Mouse (Mus musculus) midbrain, embryonic 14.5 days (tissue): ENCODE data around the gene Otulin. TPM values are rescaled to one million over a fixed set of nuclear protein-coding genes. Genes with fewer than 3 reads are reported as not detected.
A peak's percentile ranks its signal among the peaks of the same experiment; 100 is the strongest.

ENCODE experiments used
- ATAC-seq: fragments of 200-750 bp; cut with Nextera tagmentation; 2 replicates; pipeline ENCODE4 v1.8.0; 2017; ENCODE audit warnings: moderate number of reproducible peaks, moderate library complexity; ENCODE audit not compliant: low FRiP score, low TSS enrichment
- DNase-seq: peaks from one replicate; pipeline ENCODE4 v3.0.0-alpha.2; 2015
- H3K27ac ChIP-seq: fragments of 300-500 bp; sonication (generic); replicated peaks from 2 replicates; pipeline ENCODE4 v1.5.1; 2014; ENCODE audit warnings: mild to moderate bottlenecking, low read depth, low read length, moderate library complexity
- H3K27me3 ChIP-seq: fragments of 300-500 bp; sonication (generic); 2 replicates; pipeline ENCODE4 v1.6.1; 2014; ENCODE audit warnings: low read length, control low read depth, mixed read lengths; ENCODE audit not compliant: control insufficient read depth, insufficient read depth
- H3K36me3 ChIP-seq: fragments of 300-500 bp; sonication (generic); 2 replicates; pipeline ENCODE4 v1.6.1; 2014; ENCODE audit warnings: low read length, control low read depth; ENCODE audit not compliant: control insufficient read depth, insufficient read depth
- H3K4me1 ChIP-seq: fragments of 300-500 bp; sonication (generic); 2 replicates; pipeline ENCODE4 v1.6.1; 2014; ENCODE audit warnings: mild to moderate bottlenecking, antibody characterized with exemption, low read length, control low read depth; ENCODE audit not compliant: control insufficient read depth, insufficient read depth
- H3K4me2 ChIP-seq: fragments of 300-500 bp; sonication (generic); 2 replicates; pipeline ENCODE4 v1.6.1; 2014; ENCODE audit warnings: mild to moderate bottlenecking, low read length, moderate library complexity
- H3K4me3 ChIP-seq: fragments of 300-500 bp; sonication (generic); replicated peaks from 2 replicates; pipeline ENCODE4 v1.5.1; 2014; ENCODE audit warnings: low read depth, low read length
- H3K9ac ChIP-seq: fragments of 300-500 bp; sonication (generic); replicated peaks from 2 replicates; pipeline ENCODE4 v1.6.1; 2014; ENCODE audit warnings: mild to moderate bottlenecking, low read length, moderate library complexity
- H3K9me3 ChIP-seq: fragments of 300-500 bp; sonication (generic); 2 replicates; pipeline ENCODE4 v1.6.1; 2016; ENCODE audit warnings: low read length, control low read depth, mixed read lengths; ENCODE audit not compliant: control insufficient read depth
- WGBS: fragments of 180-500 bp; shearing (Covaris S2); extraction: QIAGEN DNeasy Blood & Tissue Kit; methylation state at CpG from one replicate; pipeline ENCODE4 v1.1.7; 2014; 5-methylcytosine and 5-hydroxymethylcytosine counted together
- polyA plus RNA-seq: library from polyadenylated mRNA; unstranded; fragments of >200 nt; fragmentation: Nextera tagmentation; extraction: Ambion mirVana; gene quantifications from 2 replicates; pipeline ENCODE4 v1.2.1, GENCODE M21; 2014

Otulin gene
- polyA plus RNA-seq, 1 experiment from 2014 or later, result 29.7 TPM

DNA sequence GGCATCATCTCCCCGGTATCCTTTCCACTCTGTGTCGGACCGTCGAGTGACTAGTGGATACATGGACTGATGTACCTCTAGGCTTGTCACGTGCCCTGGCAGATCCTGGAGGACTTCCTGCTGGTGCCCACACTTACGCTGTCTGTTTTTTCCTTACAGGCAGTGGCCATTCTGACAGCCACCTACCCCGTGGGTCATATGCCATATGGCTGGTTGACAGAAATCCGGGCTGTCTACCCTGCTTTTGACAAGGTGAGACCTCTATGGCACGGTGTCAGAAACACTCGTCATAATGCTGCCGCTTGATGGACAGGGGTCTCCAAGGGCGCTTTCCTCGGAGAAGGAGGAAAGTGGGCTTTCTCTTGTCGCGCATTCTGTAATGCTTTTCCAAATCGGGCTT lies 63.1 kb downstream of the Otulin start:
- H3K27ac ChIP-seq, result no peak overlapping the region
- no peaks in the 10 kb centered on the region for H3K4me1 ChIP-seq
- no peak overlapping the region for H3K4me3 ChIP-seq
- no peak overlapping the region for H3K9ac ChIP-seq
- H3K4me2 ChIP-seq, result no peak overlapping the region
- no peak for ATAC-seq
- DNase-seq, result no peak
- H3K9me3 ChIP-seq, result no peaks in the 10 kb centered on the region
- no peaks in the 10 kb centered on the region for H3K27me3 ChIP-seq
- WGBS, result 91% methylated on average over 16 of the region's 16 CpGs
- H3K36me3 ChIP-seq, result peaks cover 39% of the 10 kb centered on the region

DNA sequence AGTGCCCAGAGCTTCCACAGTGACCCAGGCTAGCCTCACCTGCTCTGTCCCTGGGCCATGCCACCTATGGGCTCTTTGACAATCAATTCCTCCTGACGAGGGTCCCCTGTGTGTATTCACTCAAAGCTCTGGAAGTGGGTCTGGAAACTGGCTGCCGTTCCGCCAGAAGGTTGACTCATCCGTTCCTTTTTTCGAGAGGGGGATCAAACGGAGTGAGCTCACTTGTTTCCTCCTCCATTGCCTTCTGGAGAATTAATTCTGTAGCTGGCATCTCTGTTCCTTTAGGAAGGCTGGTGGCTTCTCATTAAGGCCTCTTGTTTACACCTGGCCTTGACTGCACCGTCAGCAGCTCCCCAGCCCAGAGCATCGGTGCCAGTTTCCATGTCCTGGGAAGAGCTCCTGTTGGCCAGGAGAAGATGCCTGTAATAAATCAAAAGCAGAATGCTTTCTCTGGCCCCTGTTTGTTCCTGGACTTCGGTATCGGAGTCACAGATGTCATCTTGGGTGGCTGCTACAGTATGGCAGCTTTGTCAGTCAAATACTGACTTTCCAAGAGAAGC lies 64.8 kb downstream of the Otulin start:
- 94% methylated on average over 10 of the region's 10 CpGs for WGBS
- DNase-seq, result no peak
- no peaks in the 10 kb centered on the region for H3K9me3 ChIP-seq
- no peak overlapping the region for H3K9ac ChIP-seq
- no peaks in the 10 kb centered on the region for H3K27me3 ChIP-seq
- H3K27ac ChIP-seq, result no peak overlapping the region
- H3K4me2 ChIP-seq, result no peak overlapping the region
- peaks cover 29% of the 10 kb centered on the region for H3K36me3 ChIP-seq
- no peak for ATAC-seq
- H3K4me1 ChIP-seq, result no peaks in the 10 kb centered on the region
- H3K4me3 ChIP-seq, result no peak overlapping the region

DNA sequence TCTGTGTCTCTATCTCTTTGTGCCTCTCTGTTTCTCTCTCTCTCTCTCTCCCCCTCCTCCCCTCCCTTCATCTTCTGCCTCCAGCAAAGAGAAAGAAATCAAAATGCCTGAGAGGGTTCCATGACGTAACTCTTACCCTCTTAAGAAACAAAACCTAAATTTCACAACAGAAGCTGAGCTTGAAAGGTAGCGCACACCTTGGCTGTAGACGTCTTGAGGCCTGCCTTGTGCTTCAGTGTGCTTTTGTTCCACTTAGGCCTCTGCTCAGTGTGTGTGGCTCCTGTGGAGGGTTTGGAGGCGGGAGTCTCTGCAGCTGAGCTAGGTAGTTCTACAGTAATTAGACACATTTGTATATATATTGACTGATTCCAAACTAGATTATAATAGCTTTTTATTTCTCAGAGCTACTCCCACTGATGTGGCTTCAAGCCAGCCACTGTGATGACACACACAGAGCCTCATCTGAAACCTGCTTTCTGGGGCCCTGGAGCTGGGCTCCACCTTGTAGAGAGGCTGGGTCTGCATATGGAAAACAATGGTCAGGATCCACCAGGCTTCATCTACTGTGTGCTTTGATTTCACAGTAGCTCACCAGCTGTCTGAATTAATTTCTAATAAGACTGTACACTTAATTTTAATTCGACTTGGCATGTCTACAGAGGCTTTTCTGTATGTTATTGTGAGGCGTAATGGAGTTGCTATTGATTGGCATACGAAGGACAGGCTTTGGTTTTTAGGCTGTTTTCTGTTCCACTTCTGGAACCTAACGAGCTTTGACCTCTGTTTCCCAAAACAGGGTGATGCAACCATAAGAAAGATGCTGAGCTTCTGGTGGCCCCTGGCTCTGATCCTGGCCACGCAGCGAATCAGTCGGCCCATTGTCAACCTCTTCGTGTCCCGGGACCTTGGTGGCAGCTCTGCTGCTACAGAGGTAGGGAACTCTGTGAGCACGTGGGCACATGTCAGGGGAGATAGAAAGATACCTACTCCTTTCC lies 66.1 kb downstream of the Otulin start:
- H3K4me3 ChIP-seq, result no peak overlapping the region
- DNase-seq (peak; percentile 42), ATAC-seq (peak; percentile 64; the same call in 1 of the 2 replicates)
- H3K27me3 ChIP-seq, result no peaks in the 10 kb centered on the region
- no peak overlapping the region for H3K4me2 ChIP-seq
- peaks cover 27% of the 10 kb centered on the region for H3K36me3 ChIP-seq
- H3K4me1 ChIP-seq, result peaks cover 3% of the 10 kb centered on the region; the same call in 1 of the 2 replicates
- 64% methylated on average over 14 of the region's 14 CpGs for WGBS
- H3K27ac ChIP-seq, result no peak overlapping the region
- no peaks in the 10 kb centered on the region for H3K9me3 ChIP-seq
- H3K9ac ChIP-seq, result no peak overlapping the region

DNA sequence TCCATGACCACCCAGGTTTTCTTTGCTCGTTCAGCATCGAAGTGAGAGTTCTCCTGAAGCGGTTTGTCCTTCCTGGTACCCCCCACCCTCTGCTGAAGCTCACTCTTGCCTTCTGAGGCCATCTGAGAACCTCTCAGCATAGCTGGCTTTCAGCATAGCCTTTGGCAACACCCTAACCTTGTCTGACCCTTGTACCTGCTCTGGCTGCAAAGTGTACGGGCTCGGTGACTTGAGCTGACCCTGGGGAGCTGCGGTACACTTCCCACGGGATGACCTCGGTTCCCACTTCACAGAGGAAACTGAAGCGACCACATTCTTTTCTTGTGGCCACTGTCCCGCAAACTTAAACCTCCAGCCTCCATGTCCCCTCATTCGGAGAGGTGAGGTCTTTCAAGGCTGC lies 70.2 kb downstream of the Otulin start:
- no peaks in the 10 kb centered on the region for H3K9me3 ChIP-seq
- 90% methylated on average over 11 of the region's 11 CpGs for WGBS
- no peaks in the 10 kb centered on the region for H3K27me3 ChIP-seq
- ATAC-seq, result no peak
- H3K4me1 ChIP-seq, result peaks cover 9% of the 10 kb centered on the region
- H3K36me3 ChIP-seq, result peaks cover 8% of the 10 kb centered on the region; the same call in 1 of the 2 replicates
- DNase-seq, result no peak
- H3K4me3 ChIP-seq, result no peak overlapping the region
- H3K9ac ChIP-seq, result no peak overlapping the region
- no peak overlapping the region for H3K4me2 ChIP-seq
- H3K27ac ChIP-seq, result no peak overlapping the region

DNA sequence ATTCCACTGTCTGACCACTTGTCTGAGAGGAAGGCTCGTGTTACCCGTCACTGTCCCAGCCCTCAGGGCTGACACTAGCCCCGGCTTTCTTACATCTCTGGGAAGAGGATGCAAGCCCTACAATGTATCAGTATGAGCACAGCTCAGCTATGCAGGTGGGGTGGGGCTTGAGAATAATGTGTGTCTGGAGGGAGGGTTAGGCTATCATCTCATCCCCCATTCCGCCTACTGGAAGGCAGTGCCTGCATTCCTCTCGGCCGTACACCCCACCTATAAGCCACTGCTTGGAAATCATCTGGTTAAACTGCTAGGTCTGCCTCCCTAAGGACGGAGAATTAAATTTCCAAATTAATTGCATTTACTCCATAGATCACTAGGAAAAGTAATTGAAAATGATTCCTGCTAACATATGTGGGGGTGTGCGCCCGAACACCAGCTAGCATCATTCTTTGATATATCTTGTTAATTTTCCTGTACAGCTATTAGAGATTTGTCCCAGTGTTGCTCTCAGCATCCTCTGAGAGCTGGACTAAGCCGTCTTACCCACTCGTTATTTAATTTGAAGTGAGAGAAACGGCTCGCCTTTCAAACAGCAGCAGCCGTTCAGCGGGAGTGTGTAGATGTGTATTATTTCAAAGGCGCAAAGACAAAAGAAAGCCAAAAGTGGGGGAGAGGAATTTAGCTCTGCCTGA lies 71.9 kb downstream of the Otulin start:
- H3K36me3 ChIP-seq, result peaks cover 14% of the 10 kb centered on the region; the same call in 1 of the 2 replicates
- no peaks in the 10 kb centered on the region for H3K9me3 ChIP-seq
- ATAC-seq (peak; percentile 34; the same call in 1 of the 2 replicates), DNase-seq (peak; percentile 59)
- peaks cover 9% of the 10 kb centered on the region for H3K4me1 ChIP-seq
- no peak overlapping the region for H3K9ac ChIP-seq
- H3K27me3 ChIP-seq, result no peaks in the 10 kb centered on the region
- no peak overlapping the region for H3K4me2 ChIP-seq
- WGBS, result 51% methylated on average over 16 of the region's 16 CpGs
- no peak overlapping the region for H3K4me3 ChIP-seq
- peak overlapping the region; percentile 42; the same call in 1 of the 2 replicates for H3K27ac ChIP-seq

DNA sequence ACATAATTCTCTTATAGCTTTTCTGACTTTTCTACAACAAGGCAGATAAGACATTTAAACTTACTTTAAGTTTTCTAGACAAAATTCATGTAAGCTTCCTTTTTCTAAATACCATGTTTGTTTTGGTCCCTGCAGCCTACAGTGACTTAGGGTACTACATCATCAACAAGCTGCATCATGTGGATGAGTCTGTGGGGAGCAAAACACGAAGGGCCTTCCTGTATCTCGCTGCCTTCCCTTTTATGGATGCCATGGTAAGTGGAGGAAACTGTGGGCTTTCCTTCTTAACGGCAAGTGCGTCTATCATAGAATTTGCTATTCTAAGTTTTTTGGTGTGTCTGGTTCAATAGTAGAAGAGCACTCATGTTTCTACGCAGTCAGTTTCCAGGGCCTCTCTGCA lies 76.9 kb downstream of the Otulin start:
- Histone ChIP-seq H3K4me2 (no peak overlapping the region), H3K27me3 (no peaks in the 10 kb centered on the region), H3K9ac (no peak overlapping the region), H3K4me3 (no peak overlapping the region), H3K9me3 (no peaks in the 10 kb centered on the region), H3K36me3 (peaks cover 14% of the 10 kb centered on the region; the same call in 1 of the 2 replicates), H3K4me1 (peaks cover 5% of the 10 kb centered on the region; the same call in 1 of the 2 replicates), H3K27ac (no peak overlapping the region)
- ATAC-seq, result no peak
- no peak for DNase-seq
- 92% methylated on average over 5 of the region's 5 CpGs for WGBS

DNA sequence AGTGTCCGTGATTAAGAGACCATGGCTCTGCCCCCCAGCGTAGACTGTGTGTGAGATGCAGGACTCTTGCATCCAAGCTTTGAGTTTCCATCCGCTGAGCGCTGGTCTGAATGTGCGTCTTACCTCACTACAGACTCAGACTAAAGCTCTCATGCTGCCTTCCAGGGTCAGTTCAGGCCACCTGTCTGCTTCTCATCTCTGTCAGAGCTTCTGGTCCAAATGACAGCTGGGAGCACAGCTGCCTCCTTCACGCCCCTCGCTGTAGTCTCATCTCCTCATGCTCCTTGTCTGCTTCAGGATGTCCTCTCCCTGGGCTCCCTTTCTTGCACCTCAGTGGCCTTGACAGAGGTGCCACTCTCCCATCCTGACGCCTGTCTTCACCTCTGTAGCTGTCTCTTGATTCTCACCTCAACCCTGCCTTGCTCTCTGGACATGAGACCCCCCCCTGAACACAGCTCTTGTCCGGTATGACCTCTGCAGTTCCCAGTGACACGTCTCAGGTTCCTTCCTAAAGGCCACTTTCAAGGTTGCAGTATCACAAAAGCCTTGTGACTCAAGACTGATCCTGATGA lies 78.3 kb downstream of the Otulin start:
- DNase-seq, result no peak
- WGBS, result 89% methylated on average over 10 of the region's 10 CpGs
- H3K36me3 ChIP-seq, result peaks cover 11% of the 10 kb centered on the region; the same call in 1 of the 2 replicates
- no peaks in the 10 kb centered on the region for H3K4me1 ChIP-seq
- H3K9ac ChIP-seq, result no peak overlapping the region
- H3K27ac ChIP-seq, result no peak overlapping the region
- H3K9me3 ChIP-seq, result no peaks in the 10 kb centered on the region
- H3K4me2 ChIP-seq, result no peak overlapping the region
- no peak for ATAC-seq
- no peak overlapping the region for H3K4me3 ChIP-seq
- no peaks in the 10 kb centered on the region for H3K27me3 ChIP-seq
